Comparison of ENCODE assay signal across 15 mouse cellular contexts in genomic region chr5:147816465-147816864, GRCm38 (mm10). TPM values are rescaled to one million over a fixed set of nuclear protein-coding genes. Genes with fewer than 3 reads are reported as not detected.
DNase-seq lines count a peak whose midpoint lies in the region; ATAC-seq and TF ChIP-seq lines count a peak whose summit lies in the region.
"Had no signal": no experiment of that assay in that cellular context is flagged by ENCODE, and none has a peak within 500 bp of the region (broad histone marks: within the 10 kb centered on the region; RNA-seq: fewer than 3 reads in every experiment).

No protein-coding gene starts in this region.

- H3K27me3 ChIP-seq in heart, adult 2 months (ENCODE audit: control insufficient read depth, insufficient read depth, low read length): no peaks in the 10 kb centered on the region
- no peaks in the 10 kb centered on the region for H3K27me3 ChIP-seq in heart, embryonic 10.5 days (ENCODE audit: insufficient read depth, poor library complexity, severe bottlenecking)
- no peaks in the 10 kb centered on the region for H3K27me3 ChIP-seq in liver, postnatal 0 days (ENCODE audit: insufficient read depth, low read length)
- H3K27me3 ChIP-seq in liver, embryonic 11.5 days (replicated peaks; ENCODE audit: control insufficient read depth, insufficient read depth, low read length): no peaks in the 10 kb centered on the region
- no peaks in the 10 kb centered on the region for H3K27me3 ChIP-seq in E14TG2a.4 (ENCODE audit: insufficient read depth, low read length)
- no peaks in the 10 kb centered on the region; the same call in 1 of the 2 replicates for H3K27me3 ChIP-seq in cerebellum, adult 2 months (ENCODE audit: control insufficient read depth, insufficient read depth, low read length)

- H3K27ac ChIP-seq in heart, adult 2 months: no peak overlapping the region
- no peak overlapping the region for H3K27ac ChIP-seq in heart, embryonic 10.5 days
- no peak overlapping the region for H3K27ac ChIP-seq in liver, postnatal 0 days (ENCODE audit: low read depth)
- no peak overlapping the region for H3K27ac ChIP-seq in liver, embryonic 11.5 days (ENCODE audit: low read depth, low read length)
- H3K27ac ChIP-seq in cerebellum, adult 2 months (ENCODE audit: insufficient read depth, low read length): no peak overlapping the region

- peaks cover 3% of the 10 kb centered on the region; the same call in 1 of the 2 replicates for H3K4me1 ChIP-seq in heart, adult 2 months (ENCODE audit: control insufficient read depth, insufficient read depth, low read length)
- 0 out of 2 replicates have a peak, but pooled peaks cover 5% of the 10 kb centered on the region for H3K4me1 ChIP-seq in heart, embryonic 10.5 days
- no peaks in the 10 kb centered on the region for H3K4me1 ChIP-seq in liver, postnatal 0 days (ENCODE audit: insufficient read depth)
- H3K4me1 ChIP-seq in liver, embryonic 11.5 days (replicated peaks; ENCODE audit: control insufficient read depth, insufficient read depth, low read length): no peaks in the 10 kb centered on the region
- H3K4me1 ChIP-seq in E14TG2a.4 (replicated peaks; ENCODE audit: low read depth, low read length): peaks cover 21% of the 10 kb centered on the region
- H3K4me1 ChIP-seq in cerebellum, adult 2 months (ENCODE audit: control insufficient read depth, insufficient read depth, low read length): no peaks in the 10 kb centered on the region

- intact Hi-C loops in heart, adult 2 months (cut with DNase I): no loop called here

- 74% methylated on average over 4 of the region's 4 CpGs for WGBS in heart, adult 2 months
- 74% methylated on average over 4 of the region's 4 CpGs for WGBS in heart, embryonic 10.5 days
- WGBS in liver, postnatal 0 days (ENCODE audit: insufficient replicate concordance): 61% methylated on average over 4 of the region's 4 CpGs
- WGBS in liver, embryonic 11.5 days: 67% methylated on average over 4 of the region's 4 CpGs
- WGBS in cerebellum, adult 2 months: 69% methylated on average over 4 of the region's 4 CpGs

- no peaks in the 10 kb centered on the region for H3K36me3 ChIP-seq in heart, adult 2 months (ENCODE audit: control insufficient read depth, insufficient read depth, low read length)
- H3K36me3 ChIP-seq in heart, embryonic 10.5 days: no peaks in the 10 kb centered on the region
- H3K36me3 ChIP-seq in liver, postnatal 0 days (replicated peaks; ENCODE audit: insufficient read depth, low read length): no peaks in the 10 kb centered on the region
- no peaks in the 10 kb centered on the region for H3K36me3 ChIP-seq in liver, embryonic 11.5 days (ENCODE audit: control insufficient read depth, insufficient read depth, low read length)
- H3K36me3 ChIP-seq in E14TG2a.4 (ENCODE audit: insufficient read depth, low read length): no peaks in the 10 kb centered on the region

- peaks cover 8% of the 10 kb centered on the region; the same call in 1 of the 2 replicates for H3K9me3 ChIP-seq in heart, embryonic 10.5 days
- H3K9me3 ChIP-seq in liver, postnatal 0 days (ENCODE audit: low read length): peaks cover 4% of the 10 kb centered on the region; the same call in 1 of the 2 replicates
- peaks cover 7% of the 10 kb centered on the region for H3K9me3 ChIP-seq in liver, embryonic 11.5 days (ENCODE audit: control insufficient read depth, low read length)
- peaks cover 49% of the 10 kb centered on the region for H3K9me3 ChIP-seq in E14TG2a.4 (ENCODE audit: low read length)

- H3K4me2 ChIP-seq in liver, postnatal 0 days (ENCODE audit: low read depth, low read length): no peak overlapping the region
- H3K4me2 ChIP-seq in liver, embryonic 11.5 days: no peak overlapping the region

- H3K79me2 ChIP-seq in heart, adult 2 months (replicated peaks; ENCODE audit: control insufficient read depth, insufficient read depth, low read length): no peaks in the 10 kb centered on the region

- H3K4me3 ChIP-seq in heart, adult 2 months: no peak overlapping the region
- no peak overlapping the region for H3K4me3 ChIP-seq in heart, embryonic 10.5 days
- H3K4me3 ChIP-seq in liver, postnatal 0 days (ENCODE audit: low read depth, low read length): no peak overlapping the region
- no peak overlapping the region for H3K4me3 ChIP-seq in liver, embryonic 11.5 days (ENCODE audit: low read depth, low read length)
- no peak overlapping the region for H3K4me3 ChIP-seq in E14TG2a.4 (replicated peaks; ENCODE audit: low read length)
- H3K4me3 ChIP-seq in cerebellum, adult 2 months (replicated peaks; ENCODE audit: insufficient read depth, low read depth, low read length): no peak overlapping the region
- H3K4me3 ChIP-seq: erythroblast, embryonic 14.5 days had no signal

- DNase-seq in heart, adult 2 months: no peak
- DNase-seq in heart, embryonic 10.5 days (ENCODE audit: low spot score): no peak
- no peak for DNase-seq in liver, postnatal 0 days
- DNase-seq in liver, embryonic 11.5 days (ENCODE audit: low spot score): no peak
- DNase-seq in brain, embryonic 14.5 days (ENCODE audit: low read depth): no peak
- no peak for DNase-seq in cerebellum, adult 2 months
- DNase-seq in spleen, postnatal 36 days (ENCODE audit: low spot score in 2 of 2): no peak
- DNase-seq: cerebellum, adult 11-12 months; cerebellum, postnatal 36 days; forebrain, postnatal 0 days; heart, adult 18-20 months; right cerebral cortex, adult 18-20 months; spleen, adult 18-20 months had no signal

- no peak overlapping the region for H3K9ac ChIP-seq in heart, adult 2 months (ENCODE audit: low read depth, low read length)
- no peak overlapping the region for H3K9ac ChIP-seq in liver, postnatal 0 days (replicated peaks)
- H3K9ac ChIP-seq in liver, embryonic 11.5 days (ENCODE audit: low read depth, low read length): no peak overlapping the region
- H3K9ac ChIP-seq: forebrain, postnatal 0 days had no signal

- no peak for TF ChIP-seq POLR2A in heart, adult 2 months (IDR thresholded peaks at IDR 0.05; ENCODE audit: insufficient read depth, low read depth, low read length)
- no peak for TF ChIP-seq POLR2A in brain, embryonic 14.5 days (IDR thresholded peaks at IDR 0.05; ENCODE audit: borderline replicate concordance, extremely low read depth, insufficient read depth, insufficient read length, poor library complexity, severe bottlenecking)
- no peak for TF ChIP-seq POLR2A in cerebellum, adult 2 months (IDR thresholded peaks at IDR 0.05; ENCODE audit: borderline replicate concordance, insufficient read depth, low read length)

- TF ChIP-seq CTCF in heart, adult 2 months (IDR thresholded peaks at IDR 0.05): peak; percentile 43
- peak; percentile 34 for TF ChIP-seq CTCF in liver, postnatal 0 days (IDR thresholded peaks at IDR 0.05; ENCODE audit: low read depth)
- peak; percentile 75 for TF ChIP-seq CTCF in E14TG2a.4 (conservative IDR thresholded peaks at IDR 0.05; ENCODE audit: low read length)
- TF ChIP-seq CTCF in brain, embryonic 14.5 days (IDR thresholded peaks at IDR 0.05; ENCODE audit: borderline replicate concordance, extremely low read depth, insufficient read depth, insufficient read length): peak; percentile 7; the same call in 1 of the 2 replicates
- no peak for TF ChIP-seq CTCF in cerebellum, adult 2 months (IDR thresholded peaks at IDR 0.05; ENCODE audit: borderline replicate concordance, insufficient read depth, low read depth, low read length)

- no peak for ATAC-seq in liver, postnatal 0 days
- ATAC-seq in liver, embryonic 11.5 days (replicated peaks; ENCODE audit: low FRiP score): no peak
- ATAC-seq: forebrain, postnatal 0 days had no signal

- no peak for TF ChIP-seq EP300 in heart, adult 2 months (IDR thresholded peaks at IDR 0.05; ENCODE audit: insufficient read depth, low read depth, low read length)
- no peak for TF ChIP-seq EP300 in liver, postnatal 0 days (IDR thresholded peaks at IDR 0.05; ENCODE audit: low read depth)

RNA-seq across cellular contexts. Expression of gene Pomp, which starts 43.8 kb away (rescaled TPM):
- 100 to 1,000 TPM; 137 to 176 TPM for total RNA-seq in heart, adult 2 months (2021)
- 86.5 and 118 TPM in 2 replicates for polyA plus RNA-seq in heart, adult 2 months (2012; rRNA removed)
- polyA plus RNA-seq in heart, embryonic 10.5 days (2016; fragmentation: Nextera tagmentation; extraction: Ambion mirVana): 392 and 458 TPM in 2 replicates
- polyA plus RNA-seq in liver, postnatal 0 days (2015; fragmentation: Nextera tagmentation; extraction: Ambion mirVana): 210 and 215 TPM in 2 replicates
- 430 and 458 TPM in 2 replicates for polyA plus RNA-seq in liver, embryonic 11.5 days (2014; fragmentation: Nextera tagmentation; extraction: Ambion mirVana)
- 227 and 275 TPM in 2 replicates for polyA plus RNA-seq in brain, embryonic 14.5 days (2012; rRNA removed)
- polyA plus RNA-seq in cerebellum, adult 2 months (2012; rRNA removed): 254 and 260 TPM in 2 replicates
